Mouse (Mus musculus) stomach, postnatal 0 days (tissue): ENCODE measurements around the gene Cmtm3.

Experiments
- CTCF ChIP-seq: IDR thresholded peaks from 2 replicates; pipeline ENCODE4 v1.5.1; 2016; ENCODE audit warnings: antibody characterized with exemption, low read depth, mild to moderate bottlenecking, moderate library complexity
- EP300 ChIP-seq: optimal IDR thresholded peaks from 2 replicates; pipeline ENCODE3; 2016; ENCODE audit warnings: antibody characterized with exemption

- TF ChIP-seq CTCF (no peak), EP300 (no peak)
Measured at GRCm38 (mm10) chr8:104342426-104342825, 3.2 kb downstream of the Cmtm3 start.
